Mouse (Mus musculus) forebrain, embryonic 15.5 days (tissue): ENCODE results near the gene Gm20708. TPM values are rescaled to one million over a fixed set of nuclear protein-coding genes. Genes with fewer than 3 reads are reported as not detected.

Source experiments
- ATAC-seq: fragments of 200-750 bp; cut with Nextera tagmentation; replicated peaks from 2 replicates; pipeline ENCODE4 v1.8.0; 2017; ENCODE audit warnings: mild to moderate bottlenecking, moderate TSS enrichment, moderate library complexity
- H3K27ac ChIP-seq: fragments of 300-500 bp; sonication (generic); replicated peaks from 2 replicates; pipeline ENCODE4 v1.5.1; 2015; ENCODE audit warnings: mild to moderate bottlenecking, inconsistent platforms
- H3K27me3 ChIP-seq: fragments of 300-500 bp; sonication (generic); 2 replicates; pipeline ENCODE4 v1.6.1; 2015; ENCODE audit warnings: inconsistent platforms
- H3K36me3 ChIP-seq: fragments of 300-500 bp; sonication (generic); 2 replicates; pipeline ENCODE4 v1.6.1; 2015; ENCODE audit warnings: mild to moderate bottlenecking, inconsistent platforms
- H3K4me1 ChIP-seq: fragments of 300-500 bp; sonication (generic); 2 replicates; pipeline ENCODE4 v1.6.1; 2015; ENCODE audit warnings: inconsistent platforms
- H3K4me2 ChIP-seq: fragments of 300-500 bp; sonication (generic); replicated peaks from 2 replicates; pipeline ENCODE4 v1.6.1; 2015; ENCODE audit warnings: mild to moderate bottlenecking, inconsistent platforms
- H3K4me3 ChIP-seq: fragments of 300-500 bp; sonication (generic); 2 replicates; pipeline ENCODE4 v1.5.1; 2015; ENCODE audit warnings: mild to moderate bottlenecking, inconsistent platforms
- H3K9ac ChIP-seq: fragments of 300-500 bp; sonication (generic); replicated peaks from 2 replicates; pipeline ENCODE4 v1.6.1; 2015; ENCODE audit warnings: mild to moderate bottlenecking, inconsistent platforms
- H3K9me3 ChIP-seq: fragments of 300-500 bp; sonication (generic); 2 replicates; pipeline ENCODE4 v1.6.1; 2016; ENCODE audit warnings: inconsistent platforms
- whole genome bisulfite sequencing: fragments of 180-500 bp; shearing (Covaris S2); methylation state at CpG from one replicate; pipeline ENCODE4 v1.1.7; 2015; ENCODE audit warnings: mixed read lengths; 5-methylcytosine and 5-hydroxymethylcytosine counted together
- polyA plus RNA-seq: library from polyadenylated mRNA; unstranded; fragments of >200 nt; fragmentation: Nextera tagmentation; extraction: Ambion mirVana; gene quantifications from 2 replicates; pipeline ENCODE4 v1.2.1, GENCODE M21; 2015

The Gm20708 gene
- polyA plus RNA-seq, 1 experiment from 2014 or later: 0.79 TPM

GRCm38 (mm10) chr11:117820173-117820572 lies 10.7 kb downstream of the Gm20708 start:
- ATAC-seq: no peak
- Histone ChIP-seq H3K9me3 (no peaks in the 10 kb centered on the region), H3K9ac (no peak overlapping the region), H3K4me2 (no peak overlapping the region), H3K36me3 (peaks cover 3% of the 10 kb centered on the region; the same call in 1 of the 2 replicates), H3K27me3 (no peaks in the 10 kb centered on the region), H3K4me1 (peaks cover 20% of the 10 kb centered on the region), H3K27ac (no peak overlapping the region), H3K4me3 (no peak overlapping the region)
- 93% methylated on average over 7 of the region's 7 CpGs for WGBS

- H3K4me2 ChIP-seq: no peak overlapping the region
- no peak overlapping the region for H3K27ac ChIP-seq
- H3K27me3 ChIP-seq: no peaks in the 10 kb centered on the region
- WGBS: 92% methylated on average over 9 of the region's 9 CpGs
- ATAC-seq: no peak
- H3K9ac ChIP-seq: no peak overlapping the region
- H3K36me3 ChIP-seq: no peaks in the 10 kb centered on the region; the same call in 1 of the 2 replicates
- peaks cover 37% of the 10 kb centered on the region for H3K4me1 ChIP-seq
- H3K9me3 ChIP-seq: no peaks in the 10 kb centered on the region
- H3K4me3 ChIP-seq: no peak overlapping the region
Measured at GRCm38 (mm10) chr11:117821868-117822267, 12.4 kb downstream of the Gm20708 start.

GRCm38 (mm10) chr11:117822728-117823241 lies 13.3 kb downstream of the Gm20708 start:
- Histone ChIP-seq H3K36me3 (no peaks in the 10 kb centered on the region), H3K27me3 (no peaks in the 10 kb centered on the region), H3K27ac (no peak overlapping the region), H3K4me3 (no peak overlapping the region), H3K9me3 (no peaks in the 10 kb centered on the region), H3K9ac (no peak overlapping the region), H3K4me2 (no peak overlapping the region), H3K4me1 (peaks cover 45% of the 10 kb centered on the region)
- WGBS: 71% methylated on average over 7 of the region's 7 CpGs
- no peak for ATAC-seq

GRCm38 (mm10) chr11:117823411-117823810 lies 13.9 kb downstream of the Gm20708 start:
- 92% methylated on average over 6 of the region's 6 CpGs for WGBS
- Histone ChIP-seq H3K9me3 (no peaks in the 10 kb centered on the region), H3K27ac (no peak overlapping the region), H3K4me3 (no peak overlapping the region), H3K36me3 (no peaks in the 10 kb centered on the region), H3K27me3 (no peaks in the 10 kb centered on the region), H3K4me2 (no peak overlapping the region), H3K4me1 (peaks cover 51% of the 10 kb centered on the region), H3K9ac (no peak overlapping the region)
- no peak for ATAC-seq

GRCm38 (mm10) chr11:117824060-117824969 lies 14.8 kb downstream of the Gm20708 start:
- Histone ChIP-seq H3K4me3 (peak overlapping the region; percentile 48), H3K9me3 (no peaks in the 10 kb centered on the region), H3K27me3 (no peaks in the 10 kb centered on the region), H3K9ac (peak overlapping the region; percentile 52), H3K4me2 (peak overlapping the region; percentile 85), H3K4me1 (peaks cover 54% of the 10 kb centered on the region), H3K27ac (peak overlapping the region; percentile 64; the same call in 1 of the 2 replicates), H3K36me3 (no peaks in the 10 kb centered on the region)
- peak; percentile 73 for ATAC-seq
- 8% methylated on average over 23 of the region's 23 CpGs for WGBS

- Histone ChIP-seq H3K4me2 (peak within 1 kb of the TSS; percentile 85), H3K27me3 (no peaks in the 10 kb centered on the region), H3K4me1 (peaks cover 52% of the 10 kb centered on the region), H3K4me3 (peak within 1 kb of the TSS; percentile 48), H3K9ac (peak within 1 kb of the TSS; percentile 52), H3K9me3 (no peaks in the 10 kb centered on the region), H3K27ac (peak within 1 kb of the TSS; percentile 64), H3K36me3 (no peaks in the 10 kb centered on the region)
- WGBS: under 1% methylated on average over 34 of the region's 34 CpGs
- ATAC-seq: peak; percentile 55
Measured at GRCm38 (mm10) chr11:117825333-117826101, 16.0 kb downstream of the Gm20708 start, which contains the start of the genes Afmid and Tk1. TSS of gene Afmid (plus strand) at chr11:117825924. TSS of gene Tk1 (minus strand) at chr11:117826092.

- H3K27me3 ChIP-seq: no peaks in the 10 kb centered on the region
- no peaks in the 10 kb centered on the region for H3K36me3 ChIP-seq
- peak overlapping the region; percentile 64 for H3K27ac ChIP-seq
- H3K4me1 ChIP-seq: peaks cover 52% of the 10 kb centered on the region
- ATAC-seq: 0 out of 2 replicates have a peak, but pooled peaks have one; percentile 27
- H3K4me2 ChIP-seq: peak overlapping the region; percentile 85
- peak overlapping the region; percentile 48 for H3K4me3 ChIP-seq
- WGBS: 1% methylated on average over 5 of the region's 5 CpGs
- H3K9me3 ChIP-seq: no peaks in the 10 kb centered on the region
- peak overlapping the region; percentile 52 for H3K9ac ChIP-seq
Measured at GRCm38 (mm10) chr11:117826164-117826563, 16.7 kb downstream of the Gm20708 start.

- Histone ChIP-seq H3K27ac (no peak overlapping the region), H3K4me2 (no peak overlapping the region; the same call in 1 of the 2 replicates), H3K4me1 (peaks cover 52% of the 10 kb centered on the region), H3K4me3 (no peak overlapping the region), H3K9ac (no peak overlapping the region), H3K9me3 (no peaks in the 10 kb centered on the region), H3K36me3 (no peaks in the 10 kb centered on the region), H3K27me3 (no peaks in the 10 kb centered on the region)
- no peak for ATAC-seq
- 58% methylated on average over 8 of the region's 8 CpGs for WGBS
Measured at GRCm38 (mm10) chr11:117826916-117827315, 17.4 kb downstream of the Gm20708 start.

- ATAC-seq: no peak
- no peak overlapping the region for H3K4me2 ChIP-seq
- peaks cover 57% of the 10 kb centered on the region for H3K4me1 ChIP-seq
Measured at GRCm38 (mm10) chr11:117827386-117827785, 17.9 kb downstream of the Gm20708 start.

GRCm38 (mm10) chr11:117828149-117828887 lies 18.9 kb downstream of the Gm20708 start:
- H3K4me2 ChIP-seq: no peak overlapping the region
- H3K9ac ChIP-seq: no peak overlapping the region
- ATAC-seq: no peak
- H3K27ac ChIP-seq: no peak overlapping the region
- 72% methylated on average over 18 of the region's 18 CpGs for WGBS
- no peaks in the 10 kb centered on the region for H3K9me3 ChIP-seq
- peaks cover 58% of the 10 kb centered on the region for H3K4me1 ChIP-seq
- H3K27me3 ChIP-seq: no peaks in the 10 kb centered on the region
- no peaks in the 10 kb centered on the region for H3K36me3 ChIP-seq
- no peak overlapping the region for H3K4me3 ChIP-seq

More at GRCm38 (mm10) chr11:117827386-117827785, 17.9 kb downstream of the Gm20708 start:
- Histone ChIP-seq H3K27ac (no peak overlapping the region), H3K4me3 (no peak overlapping the region), H3K9me3 (no peaks in the 10 kb centered on the region), H3K36me3 (no peaks in the 10 kb centered on the region), H3K9ac (no peak overlapping the region), H3K27me3 (no peaks in the 10 kb centered on the region)
- 76% methylated on average over 3 of the region's 3 CpGs for WGBS

GRCm38 (mm10) chr11:117828888-117829604 lies 19.6 kb downstream of the Gm20708 start:
- ATAC-seq: no peak
- no peak overlapping the region for H3K4me2 ChIP-seq
- 60% methylated on average over 9 of the region's 9 CpGs for WGBS
- no peak overlapping the region for H3K9ac ChIP-seq
- H3K27me3 ChIP-seq: no peaks in the 10 kb centered on the region
- H3K4me3 ChIP-seq: no peak overlapping the region
- H3K27ac ChIP-seq: no peak overlapping the region; the same call in 1 of the 2 replicates
- no peaks in the 10 kb centered on the region for H3K36me3 ChIP-seq
- H3K9me3 ChIP-seq: no peaks in the 10 kb centered on the region
- H3K4me1 ChIP-seq: peaks cover 55% of the 10 kb centered on the region
